Mouse (Mus musculus) lung, postnatal 0 days (tissue): ENCODE measurements around the gene Gm18336. TPM values are rescaled to one million over a fixed set of nuclear protein-coding genes. Genes with fewer than 3 reads are reported as not detected.
A peak's percentile ranks its signal among the peaks of the same experiment; 100 is the strongest.
"Not testable (repeated sequence)": the region's sequence is repeated elsewhere in the genome, so short reads cannot be mapped to it uniquely, and the experiment has no call there.

Experiments
- ATAC-seq: fragments of 200-750 bp; cut with Nextera tagmentation; 2 replicates; pipeline ENCODE4 v1.8.0; 2017; ENCODE audit warnings: moderate library complexity
- DNase-seq: peaks from one replicate; pipeline ENCODE4 v3.0.0-alpha.2; 2016; ENCODE audit warnings: low spot score
- H3K27ac ChIP-seq: fragments of 300-500 bp; sonication (generic); 2 replicates; pipeline ENCODE4 v1.5.1; 2014; ENCODE audit warnings: antibody characterized with exemption, mild to moderate bottlenecking, low read length, mixed read lengths
- H3K27me3 ChIP-seq: fragments of 300-500 bp; sonication (generic); replicated peaks from 2 replicates; pipeline ENCODE4 v1.6.1; 2014; ENCODE audit warnings: low read length, mixed read lengths; ENCODE audit not compliant: insufficient read depth
- H3K36me3 ChIP-seq: fragments of 300-500 bp; sonication (generic); 2 replicates; pipeline ENCODE4 v1.6.1; 2014; ENCODE audit warnings: low read length, mixed read lengths; ENCODE audit not compliant: insufficient read depth
- H3K4me1 ChIP-seq: fragments of 300-500 bp; sonication (generic); 2 replicates; pipeline ENCODE4 v1.6.1; 2014; ENCODE audit warnings: antibody characterized with exemption, low read depth, low read length, mixed read lengths; ENCODE audit not compliant: insufficient read depth
- H3K4me2 ChIP-seq: fragments of 300-500 bp; sonication (generic); replicated peaks from 2 replicates; pipeline ENCODE4 v1.6.1; 2014; ENCODE audit warnings: low read depth, mild to moderate bottlenecking, low read length, moderate library complexity, mixed read lengths
- H3K4me3 ChIP-seq: fragments of 300-500 bp; sonication (generic); 2 replicates; pipeline ENCODE4 v1.5.1; 2014; ENCODE audit warnings: low read depth, low read length
- H3K9ac ChIP-seq: fragments of 300-500 bp; sonication (generic); replicated peaks from 2 replicates; pipeline ENCODE4 v1.6.1; 2014; ENCODE audit warnings: low read depth, mild to moderate bottlenecking
- H3K9me3 ChIP-seq: fragments of 300-500 bp; sonication (generic); 2 replicates; pipeline ENCODE4 v1.6.1; 2016; ENCODE audit warnings: low read length, mixed read lengths
- CTCF ChIP-seq: IDR thresholded peaks from 2 replicates; pipeline ENCODE4 v1.5.1; 2016; ENCODE audit warnings: antibody characterized with exemption, mild to moderate bottlenecking
- EP300 ChIP-seq: IDR thresholded peaks from 2 replicates; pipeline ENCODE4 v1.6.1; 2016; ENCODE audit warnings: antibody characterized with exemption, mild to moderate bottlenecking, control low read depth
- whole genome bisulfite sequencing: fragments of 180-500 bp; shearing (Covaris S2); extraction: QIAGEN DNeasy Blood & Tissue Kit; methylation state at CpG from one replicate; pipeline ENCODE4 v1.1.7; 2014; 5-methylcytosine and 5-hydroxymethylcytosine counted together
- polyA plus RNA-seq: library from polyadenylated mRNA; unstranded; fragments of >200 nt; fragmentation: Nextera tagmentation; extraction: Ambion mirVana; gene quantifications from 2 replicates; pipeline ENCODE4 v1.2.1, GENCODE M21; 2015

The Gm18336 gene
- polyA plus RNA-seq: not detected in 2 replicates

DNA sequence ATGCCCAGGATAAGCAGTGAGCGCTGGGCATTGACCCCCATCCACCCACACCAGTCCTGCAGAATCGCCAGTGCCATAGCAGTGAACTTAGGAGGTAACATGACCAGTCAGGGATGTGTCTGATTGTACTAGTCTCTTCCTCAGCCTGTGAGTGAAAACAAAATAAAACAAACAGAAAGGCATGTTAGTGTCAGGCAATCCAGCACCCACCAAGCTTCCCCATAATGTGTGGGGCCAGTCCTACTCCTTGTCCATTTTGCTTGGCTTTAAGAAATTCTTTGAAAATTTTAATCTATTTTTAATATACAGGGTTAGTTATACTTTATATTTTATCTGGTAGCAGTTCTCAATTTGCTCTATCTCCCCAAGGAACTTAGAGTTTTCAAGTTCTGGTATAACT is at the start of gene Gm18336:
Gene Gm18336, minus strand, starts transcription at position 101 of the 400 bp plus-strand sequence.
- H3K36me3 ChIP-seq, H3K4me3 ChIP-seq, DNase-seq, ATAC-seq, H3K4me1 ChIP-seq, H3K27me3 ChIP-seq, H3K9ac ChIP-seq, H3K27ac ChIP-seq, H3K9me3 ChIP-seq, H3K4me2 ChIP-seq: not testable (repeated sequence)
- 63% methylated on average over 2 of the region's 2 CpGs for WGBS

DNA sequence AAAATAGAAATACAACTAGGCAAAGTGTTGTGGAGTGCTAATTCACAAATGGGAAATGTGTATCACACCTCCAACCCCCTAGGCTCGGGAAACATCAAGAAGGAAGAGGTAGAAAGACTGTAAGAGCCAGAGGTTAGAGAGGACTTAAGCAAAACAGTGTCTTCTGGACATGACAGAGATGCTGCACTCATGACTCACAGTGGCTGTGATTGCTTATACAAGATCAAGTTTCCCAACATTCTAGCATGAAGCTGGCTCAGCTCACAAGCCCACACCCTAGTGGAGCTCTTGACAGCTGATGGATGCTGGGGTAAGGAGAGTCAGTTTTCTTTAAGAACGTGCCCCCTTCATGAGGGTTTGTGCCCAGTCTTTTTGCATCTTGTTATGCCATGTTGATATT is 42.9 kb upstream of the Gm18336 start:
- ATAC-seq (no peak), DNase-seq (no peak)
- H3K4me3 ChIP-seq: no peak overlapping the region
- no peaks in the 10 kb centered on the region for H3K4me1 ChIP-seq
- no peak overlapping the region for H3K27ac ChIP-seq
- H3K9ac ChIP-seq: no peak overlapping the region
- no peak overlapping the region for H3K4me2 ChIP-seq
- H3K36me3 ChIP-seq: no peaks in the 10 kb centered on the region
- no peaks in the 10 kb centered on the region for H3K27me3 ChIP-seq
- no peak for TF ChIP-seq CTCF
- TF ChIP-seq EP300: no peak
- 64% methylated on average over 2 of the region's 2 CpGs for WGBS
- no peaks in the 10 kb centered on the region for H3K9me3 ChIP-seq

DNA sequence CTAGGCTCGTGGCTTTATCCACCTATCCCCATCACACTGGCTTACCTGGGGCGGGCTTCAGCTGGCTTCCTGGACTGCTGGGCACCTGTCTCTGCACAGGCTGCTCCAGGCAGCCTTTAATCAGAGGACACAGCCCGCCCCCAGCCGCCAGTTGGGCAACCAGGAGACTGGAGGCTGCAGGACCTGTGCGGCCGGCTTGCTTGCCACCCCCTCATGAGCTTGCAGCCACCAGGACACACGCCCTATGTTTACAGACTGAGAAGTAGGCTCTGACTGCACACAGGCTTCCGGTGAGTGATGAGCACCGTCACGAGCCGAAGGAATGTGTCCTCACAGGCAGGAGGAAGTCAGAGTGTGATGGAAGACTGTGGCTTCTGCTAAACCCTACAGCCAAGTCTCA is 36.7 kb upstream of the Gm18336 start, which contains the start of gene Trex2:
Gene Trex2, minus strand, starts transcription at position 93 of the 400 bp plus-strand sequence.
- no peak within 1 kb of the TSS for H3K27ac ChIP-seq
- H3K27me3 ChIP-seq: no peaks in the 10 kb centered on the region
- no peaks in the 10 kb centered on the region for H3K36me3 ChIP-seq
- 44% methylated on average over 11 of the region's 11 CpGs for WGBS
- no peak within 1 kb of the TSS for H3K4me2 ChIP-seq
- H3K9me3 ChIP-seq: no peaks in the 10 kb centered on the region
- ATAC-seq (peak; percentile 26; the same call in 1 of the 2 replicates), DNase-seq (no peak)
- H3K9ac ChIP-seq: no peak within 1 kb of the TSS
- H3K4me1 ChIP-seq: no peaks in the 10 kb centered on the region
- TF ChIP-seq EP300: no peak
- TF ChIP-seq CTCF: no peak
- H3K4me3 ChIP-seq: no peak within 1 kb of the TSS

DNA sequence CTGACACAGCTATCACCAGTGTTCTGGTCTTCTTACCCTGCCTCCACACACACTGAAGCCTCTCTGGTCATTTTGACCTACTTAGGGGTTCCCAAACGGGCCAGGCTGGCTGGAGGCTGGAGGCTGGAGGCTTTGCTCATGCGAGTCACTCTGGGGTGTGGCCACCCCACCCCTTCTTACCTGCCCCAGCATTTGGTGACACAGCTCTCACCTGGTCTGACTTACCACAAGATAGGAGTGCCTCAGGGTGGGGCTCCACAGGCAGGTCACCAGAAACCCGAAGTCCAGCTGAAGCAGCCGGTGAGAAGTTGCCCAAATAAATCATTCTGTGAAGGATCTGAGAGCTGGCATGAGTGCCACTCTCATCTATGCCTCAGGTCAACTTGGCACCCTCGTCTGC is 34.3 kb upstream of the Gm18336 start:
- Histone ChIP-seq H3K27me3 (no peaks in the 10 kb centered on the region), H3K9ac (no peak overlapping the region), H3K9me3 (no peaks in the 10 kb centered on the region), H3K4me3 (no peak overlapping the region), H3K4me1 (no peaks in the 10 kb centered on the region), H3K4me2 (no peak overlapping the region), H3K27ac (no peak overlapping the region), H3K36me3 (no peaks in the 10 kb centered on the region)
- DNase-seq: peak; percentile 37
- TF ChIP-seq EP300 (no peak), CTCF (no peak)
- 47% methylated on average over 4 of the region's 5 CpGs for WGBS
- peak; percentile 77 for ATAC-seq

DNA sequence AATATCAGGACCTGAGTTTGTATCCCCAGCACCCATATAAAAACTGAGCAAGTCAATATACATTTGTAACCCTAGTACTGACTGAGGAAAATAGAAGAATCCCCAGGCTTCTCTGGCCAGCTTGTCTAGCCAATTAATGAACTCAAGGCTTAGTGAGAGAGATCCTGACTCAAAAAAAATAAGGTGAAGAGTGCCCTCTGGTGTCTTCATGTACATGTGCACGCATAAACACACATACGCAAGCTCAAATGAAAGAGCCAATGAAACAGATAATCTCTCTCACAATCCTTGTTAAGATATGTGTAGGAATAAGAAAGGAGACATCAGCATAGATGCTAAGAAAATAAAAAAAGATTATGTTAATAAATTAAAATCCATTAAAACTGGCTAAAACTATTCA is 31.5 kb upstream of the Gm18336 start:
- ATAC-seq (no peak), DNase-seq (peak; percentile 41)
- H3K27me3 ChIP-seq: no peaks in the 10 kb centered on the region
- no peaks in the 10 kb centered on the region for H3K4me1 ChIP-seq
- 82% methylated on average over 2 of the region's 2 CpGs for WGBS
- no peaks in the 10 kb centered on the region for H3K36me3 ChIP-seq
- TF ChIP-seq CTCF (peak; percentile 41; the same call in 1 of the 2 replicates), EP300 (no peak)
- no peak overlapping the region for H3K9ac ChIP-seq
- no peak overlapping the region for H3K27ac ChIP-seq
- H3K4me3 ChIP-seq: no peak overlapping the region
- no peak overlapping the region for H3K4me2 ChIP-seq
- H3K9me3 ChIP-seq: no peaks in the 10 kb centered on the region

DNA sequence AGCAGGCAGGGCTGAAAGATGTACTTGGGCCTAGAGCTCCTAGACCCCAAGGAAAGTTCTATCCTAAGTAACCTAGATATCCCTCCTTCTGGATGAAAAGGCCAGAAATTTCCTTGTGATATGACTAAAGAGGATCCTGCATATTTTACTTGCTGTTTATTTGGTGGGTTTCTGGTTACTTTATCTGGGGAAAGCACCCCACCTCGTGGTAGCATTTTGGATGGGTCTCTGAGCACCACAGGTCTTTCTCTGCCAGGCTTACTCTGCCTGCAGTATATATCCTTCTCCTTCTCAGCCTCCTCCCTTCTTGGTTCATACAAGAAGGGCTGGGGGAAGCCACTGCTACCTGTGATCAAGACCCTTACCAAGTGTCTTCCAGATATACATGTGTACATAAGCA is 14.2 kb upstream of the Gm18336 start:
- Histone ChIP-seq H3K27me3 (no peaks in the 10 kb centered on the region), H3K27ac (no peak overlapping the region), H3K4me2 (no peak overlapping the region), H3K4me1 (no peaks in the 10 kb centered on the region), H3K4me3 (no peak overlapping the region), H3K9ac (no peak overlapping the region), H3K36me3 (no peaks in the 10 kb centered on the region), H3K9me3 (no peaks in the 10 kb centered on the region)
- ATAC-seq (no peak), DNase-seq (no peak)
- TF ChIP-seq CTCF (no peak), EP300 (no peak)
- WGBS: 16% methylated on average over 1 of the region's 1 CpGs

DNA sequence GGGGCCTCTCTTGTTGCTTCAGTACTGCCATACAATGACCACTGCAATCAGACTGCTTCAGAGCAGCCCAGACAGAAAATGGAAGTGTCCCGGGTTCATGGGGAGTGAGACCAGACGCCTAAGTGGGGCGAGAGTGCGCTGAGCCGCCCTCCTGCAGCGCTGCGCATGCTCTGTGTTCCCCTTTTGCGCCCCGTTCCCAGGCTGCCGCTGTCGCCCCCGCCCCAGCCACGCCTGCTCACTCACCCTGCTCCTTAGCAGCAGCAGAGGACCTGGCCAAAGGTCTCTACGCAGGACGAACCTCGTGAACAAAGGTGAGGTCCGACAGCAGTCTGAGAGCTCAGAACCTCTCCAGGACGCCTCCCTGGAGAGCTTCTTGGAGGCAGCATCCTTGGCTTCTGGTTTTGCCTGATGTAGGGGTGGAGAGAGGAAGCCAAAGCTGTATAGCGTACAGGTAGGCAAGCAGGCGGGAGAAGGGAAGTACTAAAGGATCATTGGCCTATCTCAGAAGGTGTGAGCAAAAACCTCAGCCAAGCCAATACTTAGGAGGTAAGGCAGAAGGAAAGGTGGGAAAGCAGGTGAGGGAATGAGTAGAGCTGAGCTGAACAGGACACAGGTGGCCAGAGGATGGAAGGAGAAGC is 12.5 kb upstream of the Gm18336 start, which contains the start of gene Zfp92:
Gene Zfp92, plus strand, starts transcription at position 217 of the 638 bp plus-strand sequence.
- WGBS: 28% methylated on average over 17 of the region's 20 CpGs
- Histone ChIP-seq H3K4me3 (peak within 1 kb of the TSS; percentile 5; the same call in 1 of the 2 replicates), H3K9ac (no peak within 1 kb of the TSS), H3K4me2 (peak within 1 kb of the TSS; percentile 50), H3K4me1 (no peaks in the 10 kb centered on the region), H3K9me3 (no peaks in the 10 kb centered on the region), H3K27ac (no peak within 1 kb of the TSS), H3K36me3 (no peaks in the 10 kb centered on the region), H3K27me3 (no peaks in the 10 kb centered on the region)
- TF ChIP-seq CTCF (no peak), EP300 (no peak)
- ATAC-seq: no peak
- DNase-seq: peak; percentile 5
